Mouse (Mus musculus) testis, adult 2 months (tissue): Measurements from ENCODE around the gene Tbc1d14. TPM values are rescaled to one million over a fixed set of nuclear protein-coding genes. Genes with fewer than 3 reads are reported as not detected.
A peak's percentile ranks its signal among the peaks of the same experiment; 100 is the strongest.

ENCODE experiments used
- H3K27ac ChIP-seq: fragments of 200-500 bp; 2 replicates; pipeline ENCODE4 v1.5.1; 2012; ENCODE audit warnings: low read depth, low read length; ENCODE audit not compliant: control insufficient read depth, insufficient read depth
- H3K27me3 ChIP-seq: fragments of 200-500 bp; 2 replicates; pipeline ENCODE4 v1.6.1; 2012; ENCODE audit warnings: mild to moderate bottlenecking, low read length, moderate library complexity; ENCODE audit not compliant: control insufficient read depth, insufficient read depth
- H3K36me3 ChIP-seq: fragments of 200-500 bp; 2 replicates; pipeline ENCODE4 v1.6.1; 2012; ENCODE audit warnings: mild to moderate bottlenecking, low read length; ENCODE audit not compliant: control insufficient read depth, insufficient read depth
- H3K4me1 ChIP-seq: fragments of 200-500 bp; 2 replicates; pipeline ENCODE4 v1.6.1; 2012; ENCODE audit warnings: low read length; ENCODE audit not compliant: control insufficient read depth, insufficient read depth
- H3K4me3 ChIP-seq: fragments of 200-500 bp; 2 replicates; pipeline ENCODE4 v1.5.1; 2012; ENCODE audit warnings: low read depth, mild to moderate bottlenecking, low read length, moderate library complexity, mixed read lengths; ENCODE audit not compliant: control insufficient read depth
- CTCF ChIP-seq: fragments of 200-500 bp; IDR thresholded peaks from 2 replicates; pipeline ENCODE4 v1.5.1; 2012; ENCODE audit warnings: low read depth, mild to moderate bottlenecking, inconsistent platforms, low read length, moderate library complexity; ENCODE audit not compliant: control insufficient read depth, insufficient read depth, insufficient replicate concordance
- POLR2A ChIP-seq: fragments of 200-500 bp; IDR thresholded peaks from 2 replicates; pipeline ENCODE4 v1.6.1; 2012; ENCODE audit warnings: low read depth, mild to moderate bottlenecking, inconsistent platforms, low read length, moderate library complexity; ENCODE audit not compliant: control insufficient read depth
- polyA plus RNA-seq: library from polyadenylated mRNA; depleted of rRNA; stranded (reverse); fragments of >200 nt; gene quantifications from 2 replicates; pipeline ENCODE4 v1.2.3, GENCODE M21; 2012

Tbc1d14 gene
- polyA plus RNA-seq, 1 experiment: 89.7 TPM

- no peaks in the 10 kb centered on the region for H3K27me3 ChIP-seq
Measured at GRCm38 (mm10) chr5:36553056-36553606, 39.9 kb downstream of the Tbc1d14 start.

GRCm38 (mm10) chr5:36552391-36552790 is 40.7 kb downstream of the Tbc1d14 start:
- no peak for TF ChIP-seq CTCF
- no peak for TF ChIP-seq POLR2A
- H3K36me3 ChIP-seq: no peaks in the 10 kb centered on the region
- H3K27ac ChIP-seq: no peak overlapping the region
- peaks cover 2% of the 10 kb centered on the region; the same call in 1 of the 2 replicates for H3K4me1 ChIP-seq
- H3K4me3 ChIP-seq: no peak overlapping the region
- no peaks in the 10 kb centered on the region for H3K27me3 ChIP-seq

More at GRCm38 (mm10) chr5:36553056-36553606, 39.9 kb downstream of the Tbc1d14 start:
- peaks cover 2% of the 10 kb centered on the region; the same call in 1 of the 2 replicates for H3K4me1 ChIP-seq
- no peaks in the 10 kb centered on the region for H3K36me3 ChIP-seq
- no peak overlapping the region for H3K4me3 ChIP-seq
- no peak for TF ChIP-seq CTCF
- no peak for TF ChIP-seq POLR2A
- no peak overlapping the region for H3K27ac ChIP-seq

GRCm38 (mm10) chr5:36549243-36549642 is 43.8 kb downstream of the Tbc1d14 start:
- TF ChIP-seq POLR2A (no peak), CTCF (no peak)
- Histone ChIP-seq H3K4me3 (no peak overlapping the region), H3K27ac (no peak overlapping the region)

GRCm38 (mm10) chr5:36544765-36545164 is 48.3 kb downstream of the Tbc1d14 start:
- TF ChIP-seq POLR2A (no peak), CTCF (no peak)
- H3K4me1 ChIP-seq: no peaks in the 10 kb centered on the region; the same call in 1 of the 2 replicates
- H3K27me3 ChIP-seq: no peaks in the 10 kb centered on the region
- H3K27ac ChIP-seq: no peak overlapping the region
- 0 out of 2 replicates have a peak, but pooled peaks cover 1% of the 10 kb centered on the region for H3K36me3 ChIP-seq
- no peak overlapping the region for H3K4me3 ChIP-seq

More at GRCm38 (mm10) chr5:36549243-36549642, 43.8 kb downstream of the Tbc1d14 start:
- H3K4me1 ChIP-seq: peaks cover 2% of the 10 kb centered on the region; the same call in 1 of the 2 replicates
- no peaks in the 10 kb centered on the region for H3K36me3 ChIP-seq
- no peaks in the 10 kb centered on the region for H3K27me3 ChIP-seq

GRCm38 (mm10) chr5:36540928-36541327 is 52.1 kb downstream of the Tbc1d14 start:
- TF ChIP-seq CTCF (no peak), POLR2A (no peak)
- H3K27me3 ChIP-seq: no peaks in the 10 kb centered on the region
- H3K4me3 ChIP-seq: no peak overlapping the region
- H3K36me3 ChIP-seq: 0 out of 2 replicates have a peak, but pooled peaks cover 1% of the 10 kb centered on the region
- H3K4me1 ChIP-seq: no peaks in the 10 kb centered on the region; the same call in 1 of the 2 replicates
- H3K27ac ChIP-seq: no peak overlapping the region

- H3K4me1 ChIP-seq: no peaks in the 10 kb centered on the region; the same call in 1 of the 2 replicates
- no peaks in the 10 kb centered on the region for H3K27me3 ChIP-seq
- 0 out of 2 replicates have a peak, but pooled peaks cover 1% of the 10 kb centered on the region for H3K36me3 ChIP-seq
- H3K4me3 ChIP-seq: no peak overlapping the region
- H3K27ac ChIP-seq: no peak overlapping the region
- TF ChIP-seq POLR2A (no peak), CTCF (peak; percentile 36; the same call in 1 of the 2 replicates)
Measured at GRCm38 (mm10) chr5:36538576-36539187, 54.4 kb downstream of the Tbc1d14 start.

- TF ChIP-seq CTCF (no peak), POLR2A (no peak)
- no peak overlapping the region for H3K4me3 ChIP-seq
- H3K27me3 ChIP-seq: no peaks in the 10 kb centered on the region
- H3K36me3 ChIP-seq: 0 out of 2 replicates have a peak, but pooled peaks cover 1% of the 10 kb centered on the region
- no peak overlapping the region for H3K27ac ChIP-seq
- no peaks in the 10 kb centered on the region for H3K4me1 ChIP-seq
Measured at GRCm38 (mm10) chr5:36536424-36536823, 56.7 kb downstream of the Tbc1d14 start.
